Mouse (Mus musculus) kidney, embryonic 16.5 days (tissue): ENCODE results near the gene Catip. TPM values are rescaled to one million over a fixed set of nuclear protein-coding genes. Genes with fewer than 3 reads are reported as not detected.
"Not testable (repeated sequence)": the region's sequence is repeated elsewhere in the genome, so short reads cannot be mapped to it uniquely, and the experiment has no call there.

Experiments used
- ATAC-seq: fragments of 200-750 bp; cut with Nextera tagmentation; 2 replicates; pipeline ENCODE4 v1.8.0; 2017; ENCODE audit warnings: moderate TSS enrichment; ENCODE audit not compliant: low FRiP score, low TSS enrichment
- H3K27ac ChIP-seq: fragments of 300-500 bp; sonication (generic); 2 replicates; pipeline ENCODE4 v1.5.1; 2014; ENCODE audit warnings: low read length
- H3K27me3 ChIP-seq: fragments of 300-500 bp; sonication (generic); 2 replicates; pipeline ENCODE4 v1.6.1; 2014; ENCODE audit warnings: low read length, control low read depth, mixed read lengths; ENCODE audit not compliant: insufficient read depth
- H3K36me3 ChIP-seq: fragments of 300-500 bp; sonication (generic); 2 replicates; pipeline ENCODE4 v1.6.1; 2014; ENCODE audit warnings: low read length, control low read depth, mixed read lengths; ENCODE audit not compliant: insufficient read depth
- H3K4me1 ChIP-seq: fragments of 300-500 bp; sonication (generic); 2 replicates; pipeline ENCODE4 v1.6.1; 2014; ENCODE audit warnings: low read length, control low read depth, mixed read lengths; ENCODE audit not compliant: insufficient read depth
- H3K4me2 ChIP-seq: fragments of 300-500 bp; sonication (generic); replicated peaks from 2 replicates; pipeline ENCODE4 v1.6.1; 2014; ENCODE audit warnings: low read depth, low read length
- H3K4me3 ChIP-seq: fragments of 300-500 bp; sonication (generic); 2 replicates; pipeline ENCODE4 v1.5.1; 2014; ENCODE audit warnings: mild to moderate bottlenecking, low read length
- H3K9ac ChIP-seq: fragments of 300-500 bp; sonication (generic); replicated peaks from 2 replicates; pipeline ENCODE4 v1.6.1; 2014; ENCODE audit warnings: low read length
- H3K9me3 ChIP-seq: fragments of 300-500 bp; sonication (generic); 2 replicates; pipeline ENCODE4 v1.6.1; 2016; ENCODE audit warnings: low read length, control low read depth
- WGBS: fragments of 180-500 bp; shearing (Covaris S2); extraction: QIAGEN DNeasy Blood & Tissue Kit; methylation state at CpG from one replicate; pipeline ENCODE4 v1.1.7; 2014; 5-methylcytosine and 5-hydroxymethylcytosine counted together
- polyA plus RNA-seq: library from polyadenylated mRNA; unstranded; fragments of >200 nt; fragmentation: Nextera tagmentation; extraction: Ambion mirVana; gene quantifications from 2 replicates; pipeline ENCODE4 v1.2.1, GENCODE M21; 2015

Gene Catip
- polyA plus RNA-seq, 1 experiment from 2014 or later, result 0.50 TPM

GRCm38 (mm10) chr1:74340992-74341391, 20.9 kb upstream of the Catip start:
- H3K9me3 ChIP-seq, ATAC-seq, H3K9ac ChIP-seq, H3K36me3 ChIP-seq, H3K27ac ChIP-seq, H3K4me2 ChIP-seq, H3K4me3 ChIP-seq, H3K27me3 ChIP-seq: not testable (repeated sequence)
- peaks cover 21% of the 10 kb centered on the region for H3K4me1 ChIP-seq
- WGBS, result 91% methylated on average over 4 of the region's 4 CpGs

- no peak overlapping the region for H3K27ac ChIP-seq
- no peaks in the 10 kb centered on the region for H3K27me3 ChIP-seq
- H3K4me3 ChIP-seq, result no peak overlapping the region
- ATAC-seq, result no peak
- WGBS, result 75% methylated on average over 7 of the region's 7 CpGs
- H3K9ac ChIP-seq, result no peak overlapping the region
- no peaks in the 10 kb centered on the region for H3K9me3 ChIP-seq
- H3K36me3 ChIP-seq, result no peaks in the 10 kb centered on the region
- H3K4me2 ChIP-seq, result no peak overlapping the region
- H3K4me1 ChIP-seq, result peaks cover 21% of the 10 kb centered on the region
Observed at GRCm38 (mm10) chr1:74341898-74342297, 20.0 kb upstream of the Catip start.

DNA sequence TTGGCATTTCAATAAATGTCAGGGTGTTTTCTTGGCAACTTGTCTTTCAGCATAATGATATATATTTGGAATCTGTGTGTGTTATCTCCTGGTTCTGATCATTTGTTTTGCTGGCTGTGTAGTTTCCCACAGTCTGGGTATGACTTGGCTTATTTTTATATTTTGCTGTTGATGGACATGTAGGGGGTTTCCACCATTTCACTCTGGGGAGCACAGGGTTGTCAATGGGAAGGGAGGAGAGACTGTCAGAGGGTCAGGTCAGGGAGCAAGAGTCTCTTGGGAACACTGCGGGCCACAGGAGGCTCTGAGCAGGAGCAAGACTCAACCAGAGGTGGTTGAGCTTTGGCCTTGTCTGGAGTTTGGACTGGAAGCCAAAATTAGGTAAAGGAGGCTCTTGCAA, 19.6 kb upstream of the Catip start:
- ATAC-seq, result no peak
- peak overlapping the region; percentile 87 for H3K27ac ChIP-seq
- WGBS, result 82% methylated on average over 1 of the region's 1 CpGs
- no peak overlapping the region for H3K4me2 ChIP-seq
- H3K36me3 ChIP-seq, result no peaks in the 10 kb centered on the region
- no peaks in the 10 kb centered on the region for H3K27me3 ChIP-seq
- H3K4me1 ChIP-seq, result peaks cover 21% of the 10 kb centered on the region
- no peak overlapping the region for H3K9ac ChIP-seq
- no peaks in the 10 kb centered on the region for H3K9me3 ChIP-seq
- no peak overlapping the region for H3K4me3 ChIP-seq

DNA sequence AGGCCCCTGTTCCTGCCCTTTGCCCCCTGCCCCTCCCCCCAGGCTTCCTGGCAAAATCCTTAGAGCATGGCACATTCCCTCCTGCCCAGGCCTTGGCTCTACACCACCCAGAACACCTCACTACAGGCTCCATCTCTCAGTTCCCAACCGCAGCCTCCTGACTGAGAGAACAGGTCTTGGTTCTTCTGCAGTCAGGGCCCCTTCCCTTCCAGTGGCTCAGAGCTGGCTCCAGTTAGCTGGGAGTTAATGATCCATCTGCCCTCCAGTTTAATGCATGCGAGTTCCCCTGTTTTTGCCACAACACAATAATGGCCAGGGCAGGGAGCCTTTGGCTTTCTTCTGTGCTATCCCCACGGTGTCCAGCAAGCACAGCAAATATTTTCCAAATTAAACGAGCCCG, 18.7 kb upstream of the Catip start:
- 45% methylated on average over 5 of the region's 5 CpGs for WGBS
- peak; percentile 84 for ATAC-seq

GRCm38 (mm10) chr1:74344163-74344916, 17.6 kb upstream of the Catip start:
- ATAC-seq, result no peak
- H3K4me1 ChIP-seq, result peaks cover 21% of the 10 kb centered on the region
- H3K4me2 ChIP-seq, result no peak overlapping the region
- WGBS, result 74% methylated on average over 11 of the region's 11 CpGs
- H3K36me3 ChIP-seq, result peaks cover 1% of the 10 kb centered on the region; the same call in 1 of the 2 replicates
- no peaks in the 10 kb centered on the region for H3K27me3 ChIP-seq
- no peak overlapping the region for H3K4me3 ChIP-seq
- H3K9ac ChIP-seq, result no peak overlapping the region
- H3K27ac ChIP-seq, result peak overlapping the region; percentile 87; the same call in 1 of the 2 replicates
- no peaks in the 10 kb centered on the region for H3K9me3 ChIP-seq

More for the DNA sequence above, 18.7 kb upstream of the Catip start:
- H3K9me3 ChIP-seq, result no peaks in the 10 kb centered on the region
- H3K27ac ChIP-seq, result peak overlapping the region; percentile 87
- no peaks in the 10 kb centered on the region for H3K36me3 ChIP-seq
- H3K9ac ChIP-seq, result no peak overlapping the region
- no peaks in the 10 kb centered on the region for H3K27me3 ChIP-seq
- H3K4me1 ChIP-seq, result peaks cover 21% of the 10 kb centered on the region
- H3K4me2 ChIP-seq, result no peak overlapping the region
- no peak overlapping the region for H3K4me3 ChIP-seq

DNA sequence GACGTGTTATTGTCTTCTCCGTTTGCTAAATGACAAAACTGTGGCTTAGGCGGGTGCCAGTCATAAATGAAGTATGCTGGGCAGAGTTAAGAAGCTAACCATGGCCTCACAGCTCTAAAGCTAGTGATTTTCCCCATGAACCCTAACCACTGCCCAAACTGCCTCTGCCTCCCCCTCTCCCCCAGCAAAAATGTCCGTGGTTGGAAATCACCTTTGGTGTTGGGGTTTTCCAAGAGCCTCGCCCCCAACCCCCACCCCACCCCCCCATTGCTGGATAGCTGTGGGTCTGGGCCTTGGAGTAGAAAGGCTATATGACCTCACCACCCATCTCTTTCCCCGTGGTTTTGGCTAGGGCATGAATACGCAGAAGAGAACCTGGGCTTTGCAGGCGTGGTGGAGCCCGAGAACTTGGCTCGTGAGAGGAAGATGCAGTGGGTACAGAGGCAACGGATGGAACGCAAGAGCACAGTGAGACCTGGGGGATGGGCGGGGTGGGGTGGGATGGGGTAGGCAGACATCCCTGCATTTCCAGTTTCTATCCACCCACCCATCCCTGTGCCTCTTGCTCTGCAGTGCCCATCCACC, 10.6 kb upstream of the Catip start:
- Histone ChIP-seq H3K4me3 (no peak overlapping the region), H3K27ac (no peak overlapping the region), H3K4me2 (no peak overlapping the region), H3K36me3 (peaks cover 13% of the 10 kb centered on the region; the same call in 1 of the 2 replicates), H3K27me3 (no peaks in the 10 kb centered on the region), H3K9ac (no peak overlapping the region), H3K9me3 (no peaks in the 10 kb centered on the region), H3K4me1 (no peaks in the 10 kb centered on the region)
- WGBS, result 94% methylated on average over 13 of the region's 13 CpGs
- no peak for ATAC-seq

- H3K4me1 ChIP-seq, result no peaks in the 10 kb centered on the region
Observed at GRCm38 (mm10) chr1:74352532-74353096, 9.3 kb upstream of the Catip start.

DNA sequence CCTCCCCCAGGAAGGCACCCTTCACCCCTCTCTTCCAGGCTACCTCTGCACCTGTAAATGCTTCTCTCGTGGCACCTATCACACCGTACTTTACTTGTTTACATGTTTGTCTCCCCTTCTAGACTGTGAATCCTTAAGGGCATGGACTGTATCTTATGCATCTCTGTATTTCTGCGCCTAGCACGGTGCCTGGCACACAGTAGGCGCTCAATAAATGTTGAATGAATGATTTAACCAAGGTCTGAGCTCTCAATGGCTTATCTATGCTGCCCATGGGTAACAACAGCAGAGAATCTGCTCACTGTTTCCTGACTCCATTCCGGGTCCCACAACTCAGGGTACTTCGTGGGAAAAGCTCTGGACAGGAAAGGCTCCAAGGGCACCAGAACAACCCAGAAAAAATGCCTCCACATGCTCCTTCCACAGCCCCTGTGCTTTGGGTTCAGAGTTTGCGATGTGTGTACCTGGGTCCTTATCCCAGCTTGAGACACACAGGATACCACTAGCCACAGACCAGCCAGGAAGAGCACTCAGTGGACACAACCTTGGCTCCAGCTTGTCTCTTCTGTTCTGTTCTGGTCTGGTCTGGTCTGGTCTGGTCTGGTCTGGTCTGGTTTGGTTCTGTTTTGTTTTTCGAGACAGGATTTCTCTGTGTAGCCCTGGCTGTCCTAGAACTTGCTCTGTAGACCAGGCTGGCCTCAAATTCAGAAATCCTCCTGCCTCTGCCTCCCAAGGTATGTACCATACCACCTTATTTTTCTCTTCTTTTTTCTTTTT, 8.3 kb upstream of the Catip start:
- no peak overlapping the region for H3K27ac ChIP-seq
- WGBS, result 90% methylated on average over 9 of the region's 9 CpGs

More at GRCm38 (mm10) chr1:74352532-74353096, 9.3 kb upstream of the Catip start:
- Histone ChIP-seq H3K36me3 (peaks cover 13% of the 10 kb centered on the region; the same call in 1 of the 2 replicates), H3K27ac (no peak overlapping the region), H3K27me3 (no peaks in the 10 kb centered on the region), H3K9ac (no peak overlapping the region), H3K4me2 (no peak overlapping the region), H3K9me3 (no peaks in the 10 kb centered on the region), H3K4me3 (no peak overlapping the region)
- ATAC-seq, result no peak
- 74% methylated on average over 5 of the region's 5 CpGs for WGBS

GRCm38 (mm10) chr1:74357531-74357930, 4.4 kb upstream of the Catip start:
- H3K27me3 ChIP-seq, result no peaks in the 10 kb centered on the region
- H3K36me3 ChIP-seq, result 0 out of 2 replicates have a peak, but pooled peaks cover under 1% of the 10 kb centered on the region
- no peak overlapping the region for H3K4me2 ChIP-seq
- no peaks in the 10 kb centered on the region for H3K9me3 ChIP-seq
- no peak overlapping the region for H3K9ac ChIP-seq
- no peak for ATAC-seq
- H3K27ac ChIP-seq, result no peak overlapping the region
- H3K4me3 ChIP-seq, result no peak overlapping the region
- peaks cover 2% of the 10 kb centered on the region; the same call in 1 of the 2 replicates for H3K4me1 ChIP-seq

More for the DNA sequence above, 8.3 kb upstream of the Catip start:
- no peaks in the 10 kb centered on the region for H3K4me1 ChIP-seq
- H3K9me3 ChIP-seq, result no peaks in the 10 kb centered on the region
- no peak for ATAC-seq
- no peaks in the 10 kb centered on the region for H3K27me3 ChIP-seq
- no peak overlapping the region for H3K4me3 ChIP-seq
- H3K4me2 ChIP-seq, result no peak overlapping the region
- no peak overlapping the region for H3K9ac ChIP-seq
- peaks cover 13% of the 10 kb centered on the region; the same call in 1 of the 2 replicates for H3K36me3 ChIP-seq
